Mouse (Mus musculus) heart, embryonic 11.5 days (tissue): ENCODE measurements around the gene Sh3bp5. TPM values are rescaled to one million over a fixed set of nuclear protein-coding genes. Genes with fewer than 3 reads are reported as not detected.
A peak's percentile ranks its signal among the peaks of the same experiment; 100 is the strongest.

Experiments used
- ATAC-seq: fragments of 200-750 bp; cut with Nextera tagmentation; replicated peaks from 2 replicates; pipeline ENCODE4 v1.8.0; 2017; ENCODE audit warnings: moderate library complexity; ENCODE audit not compliant: insufficient number of reproducible peaks, low FRiP score, low TSS enrichment
- H3K27ac ChIP-seq: fragments of 300-500 bp; sonication (generic); 2 replicates; pipeline ENCODE4 v1.5.1; 2014; ENCODE audit warnings: mild to moderate bottlenecking, low read depth, low read length
- H3K27me3 ChIP-seq: fragments of 300-500 bp; sonication (generic); 2 replicates; pipeline ENCODE4 v1.6.1; 2014; ENCODE audit warnings: mild to moderate bottlenecking, low read length, mixed read lengths; ENCODE audit not compliant: control insufficient read depth, insufficient read depth
- H3K36me3 ChIP-seq: fragments of 300-500 bp; sonication (generic); 2 replicates; pipeline ENCODE4 v1.6.1; 2014; ENCODE audit warnings: mild to moderate bottlenecking, low read length, moderate library complexity, mixed read lengths; ENCODE audit not compliant: control insufficient read depth, insufficient read depth
- H3K4me1 ChIP-seq: fragments of 300-500 bp; sonication (generic); 2 replicates; pipeline ENCODE4 v1.6.1; 2014; ENCODE audit warnings: low read length; ENCODE audit not compliant: control insufficient read depth, insufficient read depth
- H3K4me2 ChIP-seq: fragments of 300-500 bp; sonication (generic); 2 replicates; pipeline ENCODE4 v1.6.1; 2014; ENCODE audit warnings: mild to moderate bottlenecking, moderate library complexity
- H3K4me3 ChIP-seq: fragments of 300-500 bp; sonication (generic); 2 replicates; pipeline ENCODE4 v1.5.1; 2014; ENCODE audit warnings: low read depth, low read length
- H3K9ac ChIP-seq: fragments of 300-500 bp; sonication (generic); 2 replicates; pipeline ENCODE4 v1.6.1; 2014; ENCODE audit warnings: mild to moderate bottlenecking, low read depth, low read length, moderate library complexity
- H3K9me3 ChIP-seq: fragments of 300-500 bp; sonication (generic); replicated peaks from 2 replicates; pipeline ENCODE4 v1.6.1; 2016; ENCODE audit warnings: low read length; ENCODE audit not compliant: control insufficient read depth
- WGBS: fragments of 180-500 bp; shearing (Covaris S2); extraction: QIAGEN DNeasy Blood & Tissue Kit; methylation state at CpG from one replicate; pipeline ENCODE4 v1.1.7; 2014; ENCODE audit not compliant: insufficient replicate concordance; 5-methylcytosine and 5-hydroxymethylcytosine counted together
- polyA plus RNA-seq: library from polyadenylated mRNA; unstranded; fragments of >200 nt; fragmentation: Nextera tagmentation; extraction: Ambion mirVana; gene quantifications from 2 replicates; pipeline ENCODE4 v1.2.1, GENCODE M21; 2014

Sh3bp5 gene
- polyA plus RNA-seq, 1 experiment from 2014 or later, result 10.9 TPM

DNA sequence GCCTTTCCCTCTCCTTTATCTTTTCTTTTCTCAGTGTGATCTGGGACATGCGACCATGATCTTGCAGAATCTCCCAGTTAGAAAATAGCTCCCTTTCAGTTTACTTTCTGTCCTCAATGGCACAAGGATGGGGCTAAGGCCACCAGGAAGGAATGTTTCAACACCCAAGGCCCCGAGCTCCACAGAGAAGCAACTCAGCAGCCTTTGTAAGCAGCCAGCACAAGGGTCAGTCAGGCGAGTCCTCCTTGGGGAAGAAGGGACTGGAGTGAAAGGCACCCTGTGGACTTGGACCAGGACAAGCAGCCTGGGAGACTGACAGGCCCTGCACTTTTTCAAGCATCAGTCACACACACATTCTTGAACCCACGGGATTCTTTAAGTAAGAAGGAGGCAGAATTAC lies 16.6 kb downstream of the Sh3bp5 start:
- no peaks in the 10 kb centered on the region for H3K27me3 ChIP-seq
- H3K4me3 ChIP-seq, result no peak overlapping the region
- H3K4me1 ChIP-seq, result peaks cover 66% of the 10 kb centered on the region
- no peak overlapping the region; the same call in 1 of the 2 replicates for H3K27ac ChIP-seq
- no peak overlapping the region for H3K4me2 ChIP-seq
- no peak for ATAC-seq
- 23% methylated on average over 4 of the region's 4 CpGs for WGBS
- peak overlapping the region; percentile 2; the same call in 1 of the 2 replicates for H3K9ac ChIP-seq
- no peaks in the 10 kb centered on the region; the same call in 1 of the 2 replicates for H3K36me3 ChIP-seq
- no peaks in the 10 kb centered on the region for H3K9me3 ChIP-seq

DNA sequence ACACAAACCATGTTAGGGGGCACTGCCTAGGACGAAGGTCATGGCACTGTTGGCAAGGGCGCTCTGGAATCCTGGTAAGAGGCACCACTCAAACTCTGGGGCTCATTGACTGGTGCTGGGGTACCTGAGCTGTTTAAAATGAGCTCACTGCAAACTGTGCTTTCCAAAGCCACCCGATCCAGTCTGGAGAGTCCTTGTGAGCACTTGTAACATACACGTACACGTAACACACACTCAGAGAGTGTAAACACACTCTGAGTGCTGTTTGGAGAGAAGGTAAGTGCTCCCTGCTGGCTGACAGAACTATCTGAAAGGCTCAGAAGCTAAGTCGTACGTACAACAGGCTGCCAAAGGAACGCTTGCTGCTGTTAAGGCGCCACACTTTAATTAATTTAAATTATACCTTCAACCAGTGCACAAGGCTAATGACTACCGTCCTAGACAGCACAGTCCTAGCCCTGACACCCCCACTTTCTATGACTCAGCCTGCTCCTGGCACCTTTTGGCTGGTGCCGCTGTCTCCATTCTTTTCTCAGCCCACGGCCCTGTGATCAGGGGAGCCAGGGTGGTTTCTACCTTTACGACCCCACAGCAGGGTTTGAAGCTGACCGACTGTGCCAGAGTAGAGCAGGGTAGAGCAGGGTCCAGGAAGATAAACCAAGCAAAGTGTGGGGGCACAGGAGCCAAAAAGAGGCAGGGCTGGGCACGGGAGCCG lies 18.9 kb downstream of the Sh3bp5 start:
- no peak overlapping the region for H3K4me2 ChIP-seq
- WGBS, result 73% methylated on average over 16 of the region's 16 CpGs
- H3K9me3 ChIP-seq, result no peaks in the 10 kb centered on the region
- ATAC-seq, result no peak
- no peak overlapping the region for H3K4me3 ChIP-seq
- H3K9ac ChIP-seq, result no peak overlapping the region
- H3K4me1 ChIP-seq, result peaks cover 68% of the 10 kb centered on the region
- H3K27ac ChIP-seq, result no peak overlapping the region; the same call in 1 of the 2 replicates
- no peaks in the 10 kb centered on the region; the same call in 1 of the 2 replicates for H3K36me3 ChIP-seq
- H3K27me3 ChIP-seq, result no peaks in the 10 kb centered on the region

DNA sequence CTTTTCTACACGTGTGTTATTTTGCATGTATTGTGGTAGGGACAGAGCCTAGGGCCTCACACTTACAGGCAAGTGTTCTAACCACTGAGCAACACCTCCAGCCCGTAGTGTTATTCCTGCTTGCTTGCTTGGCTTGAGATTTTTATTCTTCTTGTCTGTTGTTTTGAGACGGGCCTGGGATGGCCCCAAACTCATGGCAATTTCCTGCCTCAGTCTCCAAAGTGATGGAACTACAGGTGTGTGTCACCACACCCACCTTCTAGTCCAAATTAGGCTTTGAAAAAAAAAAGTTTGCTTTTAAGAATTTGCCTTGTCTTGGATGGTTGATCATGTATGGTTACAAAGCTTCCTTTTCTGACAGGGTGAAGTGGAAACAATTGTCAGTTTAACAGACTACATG lies 19.5 kb downstream of the Sh3bp5 start:
- Histone ChIP-seq H3K9me3 (no peaks in the 10 kb centered on the region), H3K36me3 (no peaks in the 10 kb centered on the region), H3K4me2 (no peak overlapping the region), H3K27me3 (no peaks in the 10 kb centered on the region), H3K4me3 (no peak overlapping the region), H3K9ac (no peak overlapping the region), H3K27ac (no peak overlapping the region), H3K4me1 (peaks cover 62% of the 10 kb centered on the region)
- no peak for ATAC-seq
- 81% methylated on average over 3 of the region's 3 CpGs for WGBS

DNA sequence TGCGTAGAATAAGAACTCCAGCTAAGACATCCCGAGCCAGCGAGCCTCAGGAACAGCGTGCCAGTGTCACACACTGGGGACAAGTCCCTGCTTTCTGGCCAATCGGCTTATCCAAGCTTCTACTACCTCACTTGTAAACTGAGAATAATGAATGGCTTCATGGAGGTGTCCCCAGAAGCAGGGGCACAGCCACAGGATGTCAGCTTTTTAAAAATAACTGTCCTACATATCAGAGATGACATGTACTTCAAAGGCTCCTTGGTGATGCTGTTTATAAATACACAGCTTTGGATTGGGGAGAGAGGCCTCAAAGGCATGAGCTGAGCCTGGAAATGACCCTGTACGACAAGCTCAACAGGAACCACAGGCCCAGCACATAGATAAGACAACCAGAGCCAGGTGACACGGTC lies 20.9 kb downstream of the Sh3bp5 start:
- Histone ChIP-seq H3K27me3 (no peaks in the 10 kb centered on the region), H3K9ac (no peak overlapping the region), H3K36me3 (no peaks in the 10 kb centered on the region), H3K4me2 (no peak overlapping the region), H3K4me1 (peaks cover 61% of the 10 kb centered on the region), H3K9me3 (no peaks in the 10 kb centered on the region), H3K4me3 (no peak overlapping the region), H3K27ac (peak overlapping the region; percentile 64)
- ATAC-seq, result no peak
- WGBS, result 36% methylated on average over 7 of the region's 7 CpGs

DNA sequence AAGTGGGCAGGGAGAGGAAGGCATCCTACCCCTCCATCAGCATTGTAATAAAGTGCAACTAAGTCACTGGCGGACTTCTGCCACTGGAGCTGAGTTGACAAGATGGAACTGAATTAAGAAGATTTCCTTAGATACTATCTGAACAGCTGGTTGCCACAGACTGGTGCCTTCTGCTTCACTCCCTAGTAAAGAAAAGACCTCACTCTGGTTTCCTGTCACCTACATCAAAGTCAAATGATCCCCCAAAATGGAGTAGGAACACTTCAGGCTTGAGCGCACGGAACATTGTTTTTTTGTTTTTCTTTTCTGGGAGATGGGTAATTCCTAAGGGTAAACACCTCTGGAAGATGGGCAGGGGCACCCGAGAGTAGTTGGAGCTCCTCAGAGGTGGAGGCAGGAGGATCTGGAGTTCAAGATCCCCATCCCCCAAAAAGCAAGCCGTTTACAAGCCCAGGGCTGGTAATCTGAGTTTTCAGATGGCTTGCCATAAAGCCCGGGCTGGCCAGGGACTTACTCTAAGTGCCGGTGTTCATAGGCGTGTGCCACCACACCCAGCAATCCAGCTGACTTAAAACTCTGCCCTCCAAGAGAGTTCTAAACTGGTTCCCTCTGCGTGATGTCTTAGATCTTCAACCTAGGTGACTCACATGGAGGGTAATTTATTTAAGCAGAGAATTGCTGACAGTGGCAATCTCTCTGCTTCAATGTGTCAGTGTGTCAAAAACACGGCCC lies 21.5 kb downstream of the Sh3bp5 start:
- Histone ChIP-seq H3K27ac (peak overlapping the region; percentile 48), H3K4me1 (peaks cover 56% of the 10 kb centered on the region)

DNA sequence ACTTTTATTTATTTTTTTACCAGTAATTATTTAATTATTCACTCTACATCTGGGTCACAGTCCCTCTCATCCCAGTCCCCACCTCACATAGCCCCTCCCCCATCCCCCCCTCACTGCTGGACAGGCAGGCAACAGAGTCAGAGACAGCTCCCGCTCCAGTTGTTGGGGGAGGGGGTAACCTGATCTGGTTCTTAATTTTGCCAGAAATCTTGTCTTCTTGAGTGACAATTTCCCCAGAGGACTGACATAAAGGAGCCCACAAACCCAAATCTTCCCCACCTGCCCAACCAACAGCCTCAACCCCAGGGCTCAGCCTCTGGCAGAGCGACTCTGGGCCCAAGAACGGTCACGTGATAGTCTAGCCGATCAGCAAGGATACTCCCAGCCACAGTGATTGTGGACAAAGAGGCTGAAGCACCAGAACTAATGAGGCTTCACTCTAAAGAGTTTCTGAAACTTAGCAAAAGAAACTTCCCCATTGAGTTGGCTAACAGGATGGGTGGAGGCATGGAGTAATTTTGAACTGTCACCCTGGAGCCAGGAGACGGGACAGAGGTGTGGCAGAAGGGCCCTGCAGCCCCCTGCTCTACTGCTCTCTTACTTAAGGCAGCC lies 22.3 kb downstream of the Sh3bp5 start:
- no peak overlapping the region for H3K4me3 ChIP-seq

More for the DNA sequence above, 21.5 kb downstream of the Sh3bp5 start:
- H3K36me3 ChIP-seq, result no peaks in the 10 kb centered on the region
- H3K4me2 ChIP-seq, result no peak overlapping the region
- H3K4me3 ChIP-seq, result no peak overlapping the region
- ATAC-seq, result no peak
- WGBS, result 61% methylated on average over 10 of the region's 10 CpGs
- no peaks in the 10 kb centered on the region for H3K27me3 ChIP-seq
- H3K9me3 ChIP-seq, result no peaks in the 10 kb centered on the region
- H3K9ac ChIP-seq, result no peak overlapping the region

DNA sequence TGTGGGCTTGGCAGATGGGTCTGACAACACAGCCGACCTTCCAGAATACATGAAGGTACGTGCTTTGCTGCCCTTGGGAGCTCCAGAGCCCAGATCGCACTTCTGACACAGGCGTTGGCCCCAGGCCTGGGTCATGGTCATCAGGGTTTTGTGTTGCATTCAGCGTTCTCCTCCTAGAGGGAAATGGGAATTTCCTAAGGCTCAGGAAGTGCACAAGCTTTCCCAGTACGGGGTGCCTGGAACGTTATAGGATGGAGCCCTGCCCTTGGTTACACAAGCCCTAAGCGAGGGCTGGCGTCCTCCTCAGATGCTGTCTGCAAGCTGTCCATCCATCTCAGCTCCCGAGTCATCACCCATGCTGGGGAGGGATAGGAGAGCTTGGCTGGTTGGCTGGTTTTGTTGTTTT lies 23.2 kb downstream of the Sh3bp5 start:
- H3K9me3 ChIP-seq, result no peaks in the 10 kb centered on the region
- ATAC-seq, result no peak
- H3K4me2 ChIP-seq, result no peak overlapping the region
- WGBS, result 73% methylated on average over 10 of the region's 10 CpGs
- no peak overlapping the region for H3K4me3 ChIP-seq
- H3K27ac ChIP-seq, result no peak overlapping the region
- no peaks in the 10 kb centered on the region for H3K36me3 ChIP-seq
- no peaks in the 10 kb centered on the region for H3K27me3 ChIP-seq
- peaks cover 66% of the 10 kb centered on the region for H3K4me1 ChIP-seq
- no peak overlapping the region for H3K9ac ChIP-seq

More for the DNA sequence above, 22.3 kb downstream of the Sh3bp5 start:
- 56% methylated on average over 6 of the region's 6 CpGs for WGBS
- H3K27ac ChIP-seq, result no peak overlapping the region; the same call in 1 of the 2 replicates
- no peak overlapping the region for H3K4me2 ChIP-seq
- H3K27me3 ChIP-seq, result no peaks in the 10 kb centered on the region
- ATAC-seq, result no peak
- no peak overlapping the region for H3K9ac ChIP-seq
- H3K36me3 ChIP-seq, result no peaks in the 10 kb centered on the region
- no peaks in the 10 kb centered on the region for H3K9me3 ChIP-seq
- peaks cover 57% of the 10 kb centered on the region for H3K4me1 ChIP-seq

DNA sequence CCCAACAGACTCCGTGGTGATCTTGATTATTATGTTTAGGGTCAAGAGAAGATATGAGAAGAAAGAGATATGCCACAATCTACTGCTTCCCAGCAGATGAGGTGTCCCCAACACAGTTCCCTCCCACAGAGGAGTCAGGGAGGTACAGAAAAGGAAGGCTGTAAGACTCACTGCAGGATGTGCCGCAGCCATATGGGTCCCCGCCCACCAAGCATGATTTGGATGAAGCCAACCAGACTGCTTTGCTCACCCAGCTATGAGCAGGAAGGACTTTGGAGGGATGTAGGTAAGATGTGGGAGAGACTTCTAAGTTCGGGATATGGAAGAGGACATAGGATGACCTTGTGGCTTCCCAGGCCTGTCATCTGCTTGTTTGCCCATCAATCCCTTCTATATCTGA lies 25.1 kb downstream of the Sh3bp5 start:
- H3K9ac ChIP-seq, result no peak overlapping the region
- H3K27me3 ChIP-seq, result no peaks in the 10 kb centered on the region
- no peak for ATAC-seq
- no peaks in the 10 kb centered on the region for H3K36me3 ChIP-seq
- no peak overlapping the region for H3K27ac ChIP-seq
- H3K4me2 ChIP-seq, result no peak overlapping the region; the same call in 1 of the 2 replicates
- WGBS, result 67% methylated on average over 4 of the region's 4 CpGs
- H3K9me3 ChIP-seq, result no peaks in the 10 kb centered on the region
- peaks cover 68% of the 10 kb centered on the region for H3K4me1 ChIP-seq
- no peak overlapping the region for H3K4me3 ChIP-seq
